Mouse (Mus musculus) forebrain, embryonic 16.5 days (tissue): ENCODE data around the gene Naglu. TPM values are rescaled to one million over a fixed set of nuclear protein-coding genes. Genes with fewer than 3 reads are reported as not detected.

Experiments
- ATAC-seq: fragments of 200-750 bp; cut with Nextera tagmentation; 2 replicates; pipeline ENCODE4 v1.8.0; 2017; ENCODE audit warnings: mild to moderate bottlenecking, moderate library complexity
- H3K27ac ChIP-seq: fragments of 300-500 bp; sonication (generic); 2 replicates; pipeline ENCODE4 v1.5.1; 2014; ENCODE audit warnings: low read length, control low read depth
- H3K27me3 ChIP-seq: fragments of 300-500 bp; sonication (generic); replicated peaks from 2 replicates; pipeline ENCODE4 v1.6.1; 2014; ENCODE audit warnings: low read length; ENCODE audit not compliant: control insufficient read depth, insufficient read depth
- H3K36me3 ChIP-seq: fragments of 300-500 bp; sonication (generic); 2 replicates; pipeline ENCODE4 v1.6.1; 2014; ENCODE audit not compliant: control insufficient read depth, insufficient read depth
- H3K4me1 ChIP-seq: fragments of 300-500 bp; sonication (generic); replicated peaks from 2 replicates; pipeline ENCODE4 v1.6.1; 2014; ENCODE audit warnings: low read length; ENCODE audit not compliant: control insufficient read depth, insufficient read depth
- H3K4me2 ChIP-seq: fragments of 300-500 bp; sonication (generic); 2 replicates; pipeline ENCODE4 v1.6.1; 2014; ENCODE audit warnings: mild to moderate bottlenecking, low read length, control low read depth
- H3K4me3 ChIP-seq: fragments of 300-500 bp; sonication (generic); replicated peaks from 2 replicates; pipeline ENCODE4 v1.5.1; 2014; ENCODE audit warnings: mild to moderate bottlenecking, low read length, control low read depth
- H3K9ac ChIP-seq: fragments of 300-500 bp; sonication (generic); replicated peaks from 2 replicates; pipeline ENCODE4 v1.6.1; 2014; ENCODE audit warnings: low read depth, low read length, control low read depth
- H3K9me3 ChIP-seq: fragments of 300-500 bp; sonication (generic); 2 replicates; pipeline ENCODE4 v1.6.1; 2016; ENCODE audit warnings: low read length; ENCODE audit not compliant: control insufficient read depth
- WGBS: fragments of 180-500 bp; shearing (Covaris S2); extraction: QIAGEN DNeasy Blood & Tissue Kit; methylation state at CpG from one replicate; pipeline ENCODE4 v1.1.7; 2014; 5-methylcytosine and 5-hydroxymethylcytosine counted together
- polyA plus RNA-seq: library from polyadenylated mRNA; unstranded; fragments of >200 nt; fragmentation: Nextera tagmentation; extraction: Ambion mirVana; gene quantifications from 2 replicates; pipeline ENCODE4 v1.2.1, GENCODE M21; 2015

Gene Naglu
- polyA plus RNA-seq, 1 experiment from 2014 or later = 8.0 TPM

- Histone ChIP-seq H3K4me3 (no peak overlapping the region), H3K36me3 (peaks cover 14% of the 10 kb centered on the region), H3K9ac (no peak overlapping the region), H3K4me2 (no peak overlapping the region), H3K27me3 (peaks cover 3% of the 10 kb centered on the region), H3K4me1 (peaks cover 38% of the 10 kb centered on the region), H3K27ac (no peak overlapping the region; the same call in 1 of the 2 replicates), H3K9me3 (no peaks in the 10 kb centered on the region)
- no peak for ATAC-seq
- WGBS = 93% methylated on average over 18 of the region's 18 CpGs
These were observed 16.0 kb downstream of the Naglu start for GRCm38 (mm10) chr11:101085617-101086322.

- WGBS = 79% methylated on average over 6 of the region's 6 CpGs
- Histone ChIP-seq H3K4me3 (peak overlapping the region; percentile 59), H3K4me2 (peak overlapping the region; percentile 87), H3K27me3 (no peaks in the 10 kb centered on the region), H3K36me3 (peaks cover 19% of the 10 kb centered on the region), H3K9me3 (no peaks in the 10 kb centered on the region), H3K4me1 (peaks cover 38% of the 10 kb centered on the region), H3K27ac (peak overlapping the region; percentile 88), H3K9ac (peak overlapping the region; percentile 75; the same call in 1 of the 2 replicates)
- no peak for ATAC-seq
These were observed 16.5 kb downstream of the Naglu start for GRCm38 (mm10) chr11:101086323-101086674.

GRCm38 (mm10) chr11:101086756-101087681, 17.2 kb downstream of the Naglu start, which contains the start of gene Mlx:
Gene Mlx, plus strand, starts transcription at chr11:101087277.
- H3K9ac ChIP-seq = peak within 1 kb of the TSS; percentile 75
- peak; percentile 80 for ATAC-seq
- no peaks in the 10 kb centered on the region for H3K9me3 ChIP-seq
- under 1% methylated on average over 51 of the region's 52 CpGs for WGBS
- H3K4me1 ChIP-seq = peaks cover 33% of the 10 kb centered on the region
- H3K36me3 ChIP-seq = peaks cover 25% of the 10 kb centered on the region
- no peaks in the 10 kb centered on the region for H3K27me3 ChIP-seq
- peak within 1 kb of the TSS; percentile 59 for H3K4me3 ChIP-seq
- H3K27ac ChIP-seq = peak within 1 kb of the TSS; percentile 88
- H3K4me2 ChIP-seq = peak within 1 kb of the TSS; percentile 87

GRCm38 (mm10) chr11:101087682-101088055, 17.9 kb downstream of the Naglu start:
- Histone ChIP-seq H3K27ac (peak overlapping the region; percentile 88; the same call in 1 of the 2 replicates), H3K9ac (peak overlapping the region; percentile 75), H3K4me3 (peak overlapping the region; percentile 59), H3K9me3 (no peaks in the 10 kb centered on the region), H3K36me3 (peaks cover 31% of the 10 kb centered on the region), H3K4me2 (peak overlapping the region; percentile 87), H3K4me1 (peaks cover 33% of the 10 kb centered on the region), H3K27me3 (no peaks in the 10 kb centered on the region)
- WGBS = 12% methylated on average over 8 of the region's 8 CpGs
- no peak for ATAC-seq

GRCm38 (mm10) chr11:101089931-101090330, 20.1 kb downstream of the Naglu start:
- peaks cover 35% of the 10 kb centered on the region for H3K36me3 ChIP-seq
- H3K9ac ChIP-seq = no peak overlapping the region
- WGBS = 85% methylated on average over 1 of the region's 1 CpGs
- no peak overlapping the region for H3K27ac ChIP-seq
- peaks cover 32% of the 10 kb centered on the region for H3K4me1 ChIP-seq
- no peak overlapping the region for H3K4me2 ChIP-seq
- no peaks in the 10 kb centered on the region for H3K27me3 ChIP-seq
- no peak for ATAC-seq
- H3K9me3 ChIP-seq = no peaks in the 10 kb centered on the region
- no peak overlapping the region for H3K4me3 ChIP-seq

GRCm38 (mm10) chr11:101094930-101095313, 25.1 kb downstream of the Naglu start:
- no peaks in the 10 kb centered on the region for H3K9me3 ChIP-seq
- H3K4me3 ChIP-seq = peak overlapping the region; percentile 71
- peak overlapping the region; percentile 56; the same call in 1 of the 2 replicates for H3K27ac ChIP-seq
- H3K27me3 ChIP-seq = no peaks in the 10 kb centered on the region
- H3K4me1 ChIP-seq = peaks cover 11% of the 10 kb centered on the region
- H3K9ac ChIP-seq = peak overlapping the region; percentile 73
- ATAC-seq = peak; percentile 57; the same call in 1 of the 2 replicates
- 0% methylated on average over 18 of the region's 18 CpGs for WGBS
- peaks cover 56% of the 10 kb centered on the region for H3K36me3 ChIP-seq
- peak overlapping the region; percentile 82 for H3K4me2 ChIP-seq

- H3K4me1 ChIP-seq = peaks cover 11% of the 10 kb centered on the region
- H3K4me2 ChIP-seq = peak within 1 kb of the TSS; percentile 82
- H3K9me3 ChIP-seq = no peaks in the 10 kb centered on the region
- peak within 1 kb of the TSS; percentile 71 for H3K4me3 ChIP-seq
- peak within 1 kb of the TSS; percentile 83 for H3K27ac ChIP-seq
- WGBS = under 1% methylated on average over 42 of the region's 43 CpGs
- H3K9ac ChIP-seq = peak within 1 kb of the TSS; percentile 73
- peak; percentile 98 for ATAC-seq
- no peaks in the 10 kb centered on the region for H3K27me3 ChIP-seq
- peaks cover 54% of the 10 kb centered on the region for H3K36me3 ChIP-seq
These were observed 25.7 kb downstream of the Naglu start, which contains the start of gene Psmc3ip for GRCm38 (mm10) chr11:101095314-101096024. Gene Psmc3ip, minus strand, starts transcription at chr11:101095436.

GRCm38 (mm10) chr11:101098231-101098630, 28.4 kb downstream of the Naglu start:
- H3K4me1 ChIP-seq = peaks cover 11% of the 10 kb centered on the region
- H3K9me3 ChIP-seq = no peaks in the 10 kb centered on the region
- ATAC-seq = no peak
- no peaks in the 10 kb centered on the region for H3K27me3 ChIP-seq
- H3K36me3 ChIP-seq = peaks cover 34% of the 10 kb centered on the region
- no peak overlapping the region for H3K9ac ChIP-seq
- no peak overlapping the region for H3K27ac ChIP-seq
- 89% methylated on average over 8 of the region's 8 CpGs for WGBS
- no peak overlapping the region for H3K4me3 ChIP-seq
- no peak overlapping the region for H3K4me2 ChIP-seq
